Mouse (Mus musculus) retina, adult 2 months (tissue): ENCODE measurements around the gene Adprh.

Experiments
- DNase-seq: peaks from one replicate; pipeline ENCODE4 v3.0.0-alpha.2; 2012; ENCODE audit warnings: low read depth, low spot score

Gene Adprh

GRCm38 (mm10) chr16:38399076-38399475 is 53.4 kb downstream of the Adprh start:
- DNase-seq: no peak

- no peak for DNase-seq
Observed at GRCm38 (mm10) chr16:38398266-38398665, 54.2 kb downstream of the Adprh start.

- no peak for DNase-seq
Observed at GRCm38 (mm10) chr16:38396155-38396554, 56.3 kb downstream of the Adprh start.

GRCm38 (mm10) chr16:38395060-38395730 is 57.3 kb downstream of the Adprh start:
- DNase-seq: no peak

- DNase-seq: no peak
Observed at GRCm38 (mm10) chr16:38394191-38394618, 58.3 kb downstream of the Adprh start.
